Mouse (Mus musculus): Measurements from ENCODE around the gene Vmn1r165.
"Not testable (repeated sequence)": the region's sequence is repeated elsewhere in the genome, so short reads cannot be mapped to it uniquely, and the experiment has no call there.

Vmn1r165 gene

DNA sequence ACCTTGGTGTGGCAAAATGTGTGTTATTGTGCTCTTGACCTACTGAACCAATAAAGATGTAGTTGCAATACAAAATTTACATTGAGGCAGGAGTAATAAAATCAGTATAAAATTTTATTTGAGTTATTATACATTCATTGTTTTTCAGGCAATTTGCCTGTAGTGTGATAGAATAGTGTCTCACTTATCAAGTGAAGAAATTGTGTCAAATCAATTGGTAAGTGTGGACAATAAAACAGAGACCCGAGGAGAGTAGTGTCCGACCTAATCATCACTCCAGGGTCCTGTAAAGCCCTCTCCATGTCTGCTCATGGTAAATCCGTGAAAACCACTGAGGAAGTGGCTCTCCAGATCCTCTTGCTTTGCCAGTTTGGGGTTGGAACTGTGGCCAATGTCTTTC, at the start of gene Vmn1r165:
Vmn1r165 (plus strand) TSS at position 301 of the 400 bp plus-strand sequence.
- DNase-seq (ENCODE audit: low read depth) = not testable (repeated sequence)

DNA sequence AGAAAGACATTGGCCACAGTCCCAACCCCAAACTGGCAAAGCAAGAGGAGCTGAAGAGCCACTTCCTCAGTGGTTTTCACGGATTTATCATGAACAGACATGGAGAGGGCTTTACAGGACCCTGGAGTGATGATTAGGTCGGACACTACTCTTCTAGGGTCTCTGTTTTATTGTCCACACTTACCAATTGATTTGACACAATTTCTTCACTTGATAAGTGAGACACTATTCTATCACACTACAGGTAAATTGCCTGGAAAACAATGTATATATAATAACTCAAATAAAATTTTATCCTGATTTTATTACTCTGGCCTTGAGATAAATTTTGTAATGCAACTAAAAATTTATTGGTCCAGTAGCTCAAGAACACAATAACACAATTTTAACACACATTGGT, 34.5 kb downstream of the Vmn1r165 start, which contains the start of gene Vmn1r166:
Vmn1r166 (minus strand) TSS at position 101 of the 400 bp plus-strand sequence.
- DNase-seq (ENCODE audit: low read depth) = not testable (repeated sequence)
